Mouse (Mus musculus): Measurements from ENCODE around the gene Gbp2.

- no peak for TF ChIP-seq CTCF (IDR thresholded peaks at IDR 0.05; ENCODE audit: extremely low read depth, insufficient read depth, insufficient read length, insufficient replicate concordance)
- no peak for TF ChIP-seq POLR2A (IDR thresholded peaks at IDR 0.05; ENCODE audit: low read depth, low read length)
These were observed 25.9 kb upstream of the Gbp2 start, which contains the start of gene Gbp2b for GRCm38 (mm10) chr3:142594547-142594946.
